Mouse (Mus musculus): Measurements from ENCODE around the gene Spen. TPM values are rescaled to one million over a fixed set of nuclear protein-coding genes. Genes with fewer than 3 reads are reported as not detected.

Gene Spen
- polyA plus RNA-seq, 1 experiment = 9.1 TPM

- 86% methylated on average over 4 of the region's 4 CpGs for WGBS
- DNase-seq (ENCODE audit: low read depth, low spot score) = no peak
Observed at GRCm38 (mm10) chr4:141460481-141460880, 77.9 kb downstream of the Spen start.

GRCm38 (mm10) chr4:141459766-141460165, 78.6 kb downstream of the Spen start:
- DNase-seq (ENCODE audit: low read depth, low spot score) = no peak
- WGBS = 93% methylated on average over 9 of the region's 9 CpGs

- no peak for DNase-seq (ENCODE audit: low read depth, low spot score)
- 90% methylated on average over 3 of the region's 3 CpGs for WGBS
Observed at GRCm38 (mm10) chr4:141458888-141459287, 79.5 kb downstream of the Spen start.

GRCm38 (mm10) chr4:141458236-141458635, 80.2 kb downstream of the Spen start:
- WGBS = 43% methylated on average over 7 of the region's 7 CpGs
- DNase-seq (ENCODE audit: low read depth, low spot score) = no peak

GRCm38 (mm10) chr4:141456193-141456938, 82.0 kb downstream of the Spen start:
- WGBS = 87% methylated on average over 14 of the region's 14 CpGs
- DNase-seq (ENCODE audit: low read depth, low spot score) = no peak

GRCm38 (mm10) chr4:141455526-141455925, 82.9 kb downstream of the Spen start:
- WGBS = 97% methylated on average over 4 of the region's 4 CpGs
- no peak for DNase-seq (ENCODE audit: low read depth, low spot score)

GRCm38 (mm10) chr4:141454581-141455350, 83.6 kb downstream of the Spen start:
- WGBS = 74% methylated on average over 14 of the region's 14 CpGs
- no peak for DNase-seq (ENCODE audit: low read depth, low spot score)

GRCm38 (mm10) chr4:141451916-141452450, 86.4 kb downstream of the Spen start:
- DNase-seq (ENCODE audit: low read depth, low spot score) = no peak
- 79% methylated on average over 9 of the region's 9 CpGs for WGBS

- WGBS = 84% methylated on average over 2 of the region's 2 CpGs
- no peak for DNase-seq (ENCODE audit: low read depth, low spot score)
Observed at GRCm38 (mm10) chr4:141451251-141451650, 87.1 kb downstream of the Spen start.

- no peak for DNase-seq (ENCODE audit: low read depth, low spot score)
- WGBS = 68% methylated on average over 7 of the region's 7 CpGs
Observed at GRCm38 (mm10) chr4:141446211-141446610, 92.2 kb downstream of the Spen start.

- WGBS = 7% methylated on average over 14 of the region's 14 CpGs
- DNase-seq (ENCODE audit: low read depth, low spot score) = no peak
Observed at GRCm38 (mm10) chr4:141445328-141445720, 93.1 kb downstream of the Spen start.

- WGBS = 1% methylated on average over 97 of the region's 102 CpGs
- peak; percentile 42 for DNase-seq (ENCODE audit: low read depth, low spot score)
Observed at GRCm38 (mm10) chr4:141444451-141445327, 93.7 kb downstream of the Spen start, which contains the start of gene Zbtb17. Gene Zbtb17 (plus strand): TSS chr4:141444654.

- no peak for DNase-seq (ENCODE audit: low read depth, low spot score)
- WGBS = 32% methylated on average over 11 of the region's 11 CpGs
Observed at GRCm38 (mm10) chr4:141443641-141444429, 94.6 kb downstream of the Spen start.

GRCm38 (mm10) chr4:141440877-141441276, 97.5 kb downstream of the Spen start:
- DNase-seq (ENCODE audit: low read depth, low spot score) = peak; percentile 33

- DNase-seq (ENCODE audit: low read depth, low spot score) = no peak
- WGBS = 44% methylated on average over 12 of the region's 12 CpGs
Observed at GRCm38 (mm10) chr4:141439083-141439803, 99.2 kb downstream of the Spen start.

GRCm38 (mm10) chr4:141435974-141436373, 102.4 kb downstream of the Spen start, which contains the start of gene Srarp:
Gene Srarp (minus strand): TSS chr4:141436105.
- no peak for DNase-seq (ENCODE audit: low read depth, low spot score)
- WGBS = 92% methylated on average over 1 of the region's 1 CpGs

- WGBS = 75% methylated on average over 18 of the region's 18 CpGs
- DNase-seq (ENCODE audit: low read depth, low spot score) = no peak
Observed at GRCm38 (mm10) chr4:141433191-141433590, 105.2 kb downstream of the Spen start.

- 41% methylated on average over 14 of the region's 14 CpGs for WGBS
- DNase-seq (ENCODE audit: low read depth, low spot score) = no peak
Observed at GRCm38 (mm10) chr4:141432666-141433065, 105.7 kb downstream of the Spen start.
